Mouse (Mus musculus) spleen, adult 2 months (tissue): ENCODE measurements around the gene Cfap61. TPM values are rescaled to one million over a fixed set of nuclear protein-coding genes. Genes with fewer than 3 reads are reported as not detected.

Experiments
- DNase-seq, 2 experiments: peaks; one replicate each; pipeline versions ENCODE4 v3.0.0 to v3.0.0-alpha.2; 2012 to 2021; ENCODE audit warnings: low spot score in 2 of 2, low read depth in 1 of 2
- H3K27ac ChIP-seq: fragments of 200-500 bp; 2 replicates; pipeline ENCODE4 v1.5.1; 2012; ENCODE audit warnings: low read length, inconsistent platforms; ENCODE audit not compliant: insufficient read depth
- H3K27me3 ChIP-seq: fragments of 200-500 bp; 2 replicates; pipeline ENCODE4 v1.6.1; 2012; ENCODE audit warnings: mild to moderate bottlenecking, moderate library complexity, low read length, inconsistent platforms; ENCODE audit not compliant: control insufficient read depth, insufficient read depth
- H3K36me3 ChIP-seq: fragments of 200-500 bp; 2 replicates; pipeline ENCODE4 v1.6.1; 2012; ENCODE audit warnings: mild to moderate bottlenecking, low read length, inconsistent platforms; ENCODE audit not compliant: control insufficient read depth, insufficient read depth
- H3K4me1 ChIP-seq: fragments of 200-500 bp; 2 replicates; pipeline ENCODE4 v1.6.1; 2011; ENCODE audit warnings: inconsistent platforms; ENCODE audit not compliant: control insufficient read depth, insufficient read depth, insufficient read length
- H3K4me3 ChIP-seq: fragments of 200-500 bp; 2 replicates; pipeline ENCODE4 v1.5.1; 2011; ENCODE audit warnings: mild to moderate bottlenecking, inconsistent platforms; ENCODE audit not compliant: insufficient read depth, insufficient read length; ENCODE audit errors: extremely low read depth
- CTCF ChIP-seq: fragments of 200-500 bp; IDR thresholded peaks from 2 replicates; pipeline ENCODE4 v1.5.1; 2011; ENCODE audit warnings: mild to moderate bottlenecking, inconsistent platforms; ENCODE audit not compliant: insufficient read depth, insufficient read length, insufficient replicate concordance; ENCODE audit errors: extremely low read depth
- POLR2A ChIP-seq: fragments of 200-500 bp; IDR thresholded peaks from 2 replicates; pipeline ENCODE4 v1.6.1; 2011; ENCODE audit warnings: low read depth, low read length, inconsistent platforms
- WGBS: fragments of 180-500 bp; shearing (Covaris S2); methylation state at CpG from one replicate; pipeline ENCODE4 v1.1.7; 2018; 5-methylcytosine and 5-hydroxymethylcytosine counted together
- polyA plus RNA-seq: library from polyadenylated mRNA; depleted of rRNA; stranded (reverse); fragments of >200 nt; gene quantifications from 2 replicates; pipeline ENCODE4 v1.2.3, GENCODE M21; 2012

Gene Cfap61
- polyA plus RNA-seq, 1 experiment = 0.40 TPM

DNA sequence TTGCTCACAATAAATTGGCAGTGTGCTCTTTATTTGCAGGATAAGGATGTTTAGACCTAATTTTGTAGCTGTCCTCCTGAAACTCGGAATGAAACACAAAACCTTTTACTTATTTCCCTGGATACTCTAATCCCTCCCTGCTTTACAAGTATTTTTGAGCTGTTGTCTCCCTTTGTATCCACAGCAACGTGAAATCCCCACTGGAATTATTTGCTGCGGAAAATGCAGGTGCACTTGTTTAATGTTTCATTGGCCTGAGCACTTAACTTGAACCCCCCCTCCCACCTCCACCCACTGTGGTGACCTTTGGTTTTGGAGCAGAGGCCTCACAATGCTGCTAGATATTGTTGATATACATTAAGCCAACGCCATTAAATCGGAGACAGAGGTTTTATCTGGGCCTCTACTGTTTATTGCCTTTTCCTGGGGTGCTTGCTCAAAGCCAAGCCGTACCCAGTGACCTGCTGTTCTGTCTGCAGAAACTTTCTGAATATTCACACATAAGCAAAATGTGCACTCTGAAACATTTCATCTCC, 154.6 kb downstream of the Cfap61 start:
- no peak for DNase-seq
- no peaks in the 10 kb centered on the region for H3K4me1 ChIP-seq
- 89% methylated on average over 6 of the region's 6 CpGs for WGBS
- no peak overlapping the region for H3K27ac ChIP-seq
- no peaks in the 10 kb centered on the region for H3K27me3 ChIP-seq
- H3K4me3 ChIP-seq = no peak overlapping the region
- no peaks in the 10 kb centered on the region for H3K36me3 ChIP-seq
- no peak for TF ChIP-seq POLR2A
- no peak for TF ChIP-seq CTCF

DNA sequence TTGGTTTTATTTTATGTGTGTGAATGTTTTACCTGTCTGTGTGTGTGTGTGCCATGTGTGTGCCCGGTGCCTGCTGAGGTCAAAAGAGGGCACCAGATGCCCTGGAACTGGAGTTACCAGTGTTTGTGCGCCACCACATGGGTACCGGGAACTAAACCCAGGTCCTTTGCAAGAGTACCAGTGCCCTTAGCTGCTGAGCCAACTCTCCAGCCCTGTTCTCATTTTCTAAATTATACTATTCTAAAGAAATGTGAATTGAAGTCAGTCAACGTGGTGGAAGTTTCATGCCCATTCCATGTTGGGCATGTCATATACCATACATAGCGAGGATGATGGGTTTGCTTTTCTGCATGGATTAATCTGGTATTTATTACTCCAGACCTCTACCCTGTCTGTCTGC, 162.9 kb downstream of the Cfap61 start:
- Histone ChIP-seq H3K27ac (no peak overlapping the region), H3K36me3 (no peaks in the 10 kb centered on the region), H3K4me3 (no peak overlapping the region), H3K27me3 (no peaks in the 10 kb centered on the region), H3K4me1 (no peaks in the 10 kb centered on the region)
- DNase-seq = no peak
- no peak for TF ChIP-seq CTCF
- TF ChIP-seq POLR2A = no peak
- WGBS = 93% methylated on average over 5 of the region's 5 CpGs

DNA sequence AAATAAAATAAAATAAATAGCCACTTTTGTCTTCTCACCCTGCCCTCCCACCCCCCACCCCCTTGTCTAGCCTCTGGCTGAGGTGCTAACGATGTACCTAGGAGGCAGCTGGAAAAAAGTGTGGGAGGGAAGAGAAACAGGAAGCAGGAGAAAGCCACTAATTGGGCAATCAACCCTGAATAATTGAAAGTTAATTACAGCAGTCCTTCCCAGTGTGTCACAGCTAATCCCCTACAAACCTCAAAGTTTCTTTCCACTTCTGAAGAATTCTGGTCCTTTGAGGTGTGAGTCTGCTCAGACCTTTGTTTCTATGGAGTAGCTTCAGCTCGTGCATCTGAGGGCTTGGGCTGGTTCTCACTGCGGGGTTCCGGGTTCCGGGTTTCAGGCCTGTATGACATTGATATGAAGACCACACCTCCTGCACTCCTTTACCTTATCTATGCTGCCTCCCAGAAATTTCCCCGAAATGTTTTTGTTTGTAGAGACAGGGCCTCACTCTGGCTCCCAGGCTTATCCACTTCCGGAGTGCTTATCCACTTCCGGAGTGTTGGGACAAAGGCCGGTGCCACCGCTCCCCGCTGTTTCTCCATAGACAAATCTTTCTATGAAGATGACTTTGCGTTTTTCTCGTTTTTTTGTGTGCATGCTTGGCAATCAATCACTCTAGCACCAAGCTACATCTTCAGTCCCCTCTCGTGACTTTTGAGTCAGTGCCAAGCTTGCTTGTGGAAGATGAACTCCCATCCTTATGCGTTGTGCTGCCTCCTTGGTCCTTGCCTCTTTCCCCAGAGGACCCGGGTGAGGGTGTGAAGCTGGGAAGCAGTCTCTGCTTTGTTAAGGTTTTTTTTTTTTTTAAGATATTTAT, 164.5 kb downstream of the Cfap61 start:
- no peaks in the 10 kb centered on the region for H3K27me3 ChIP-seq
- no peaks in the 10 kb centered on the region for H3K4me1 ChIP-seq
- TF ChIP-seq POLR2A (no peak), CTCF (no peak)
- H3K27ac ChIP-seq = no peak overlapping the region
- H3K36me3 ChIP-seq = no peaks in the 10 kb centered on the region
- no peak for DNase-seq
- no peak overlapping the region for H3K4me3 ChIP-seq
- WGBS = 68% methylated on average over 16 of the region's 16 CpGs

DNA sequence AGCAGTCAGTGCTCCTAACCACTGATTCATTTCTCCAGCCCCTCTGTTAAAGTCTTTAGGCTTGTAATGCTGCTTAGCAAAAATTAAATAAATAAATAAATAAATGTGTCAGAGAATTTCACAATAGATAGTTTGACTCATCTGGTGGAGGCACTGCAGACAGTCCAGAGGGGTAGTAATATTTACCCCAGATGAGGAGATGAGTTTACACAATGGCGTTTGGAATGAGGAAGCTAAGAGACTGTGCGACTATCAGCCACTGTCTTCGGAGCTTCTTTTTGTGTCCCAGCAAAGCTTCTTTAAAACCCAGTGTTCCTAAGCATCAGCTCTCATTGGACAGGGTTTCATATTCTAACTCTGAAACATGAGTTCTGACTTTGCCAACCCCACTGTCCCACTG, 165.3 kb downstream of the Cfap61 start:
- TF ChIP-seq CTCF (no peak), POLR2A (no peak)
- H3K4me3 ChIP-seq = no peak overlapping the region
- no peaks in the 10 kb centered on the region for H3K27me3 ChIP-seq
- 89% methylated on average over 3 of the region's 3 CpGs for WGBS
- no peaks in the 10 kb centered on the region for H3K4me1 ChIP-seq
- no peak for DNase-seq
- no peaks in the 10 kb centered on the region for H3K36me3 ChIP-seq
- H3K27ac ChIP-seq = no peak overlapping the region

DNA sequence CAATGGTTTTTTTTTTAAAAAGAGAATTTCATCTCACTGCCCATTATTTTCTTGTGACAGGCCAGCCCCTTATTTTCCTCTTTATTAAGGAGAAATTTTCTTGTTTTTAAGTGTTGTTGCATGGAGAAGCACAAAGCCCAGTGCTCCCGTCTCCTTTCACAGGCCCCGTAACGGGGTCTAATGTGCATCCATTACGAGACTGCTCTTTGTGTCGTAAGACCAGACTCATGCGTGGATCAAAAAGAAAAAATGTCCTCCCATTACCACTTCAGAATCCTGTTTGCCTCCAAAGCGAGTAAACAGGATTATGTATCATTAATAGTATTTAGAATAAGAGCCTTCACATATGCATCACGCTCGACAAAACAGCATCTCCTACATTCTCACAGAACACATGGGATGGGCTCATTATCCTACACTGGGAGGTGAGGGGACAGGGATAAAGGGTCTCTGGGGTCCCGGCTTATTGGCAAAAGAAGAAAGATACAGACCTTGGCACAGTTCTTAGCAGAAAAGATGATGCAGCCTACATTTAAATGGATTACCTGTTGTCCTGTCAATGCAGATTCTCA, 166.0 kb downstream of the Cfap61 start:
- Histone ChIP-seq H3K4me3 (no peak overlapping the region), H3K27ac (no peak overlapping the region), H3K4me1 (no peaks in the 10 kb centered on the region), H3K36me3 (no peaks in the 10 kb centered on the region), H3K27me3 (no peaks in the 10 kb centered on the region)
- no peak for DNase-seq
- 93% methylated on average over 10 of the region's 10 CpGs for WGBS
- TF ChIP-seq POLR2A = no peak

DNA sequence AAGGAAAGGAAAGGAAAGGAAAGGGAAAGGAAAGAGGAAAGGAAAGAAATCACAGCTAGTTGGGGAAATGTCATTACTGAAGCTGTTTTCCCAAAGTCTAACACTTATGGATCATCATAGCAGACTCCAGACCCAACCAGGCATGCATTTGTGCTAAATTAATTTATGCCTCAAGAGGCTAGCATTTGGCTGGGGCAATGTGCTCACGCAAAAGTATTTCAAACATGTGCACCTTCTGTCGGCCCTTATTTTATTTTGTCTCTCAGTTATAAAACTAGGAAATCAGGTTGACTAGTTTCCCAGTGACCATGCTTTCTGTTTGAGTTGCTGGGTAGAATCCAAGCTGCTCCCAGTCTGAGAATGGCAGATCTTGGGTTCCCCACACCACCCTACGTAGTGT, 168.0 kb downstream of the Cfap61 start:
- H3K4me3 ChIP-seq = no peak overlapping the region
- TF ChIP-seq POLR2A = no peak
- no peak for TF ChIP-seq CTCF
- DNase-seq = no peak
- no peaks in the 10 kb centered on the region for H3K36me3 ChIP-seq
- no peaks in the 10 kb centered on the region for H3K27me3 ChIP-seq
- H3K4me1 ChIP-seq = no peaks in the 10 kb centered on the region
- 94% methylated on average over 3 of the region's 3 CpGs for WGBS
- H3K27ac ChIP-seq = no peak overlapping the region

DNA sequence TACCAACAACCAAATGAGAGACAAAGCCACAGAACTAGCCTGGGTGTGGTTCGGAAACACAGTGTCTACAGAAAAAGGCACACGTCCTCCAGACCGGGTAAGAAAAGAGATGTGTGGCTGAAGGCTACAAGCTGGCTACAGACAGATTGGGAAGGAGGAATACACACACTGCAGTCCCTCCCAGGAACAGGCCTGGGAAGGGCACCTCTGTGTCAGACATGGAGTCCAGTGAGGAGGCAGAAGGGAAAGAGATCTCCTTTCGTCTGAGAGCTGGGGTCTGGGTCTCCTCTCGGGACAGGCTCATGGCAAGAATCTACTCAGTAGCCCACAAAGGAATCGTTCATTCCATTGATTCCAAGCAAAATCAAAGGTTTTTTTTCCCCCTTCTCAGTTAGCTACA, 170.8 kb downstream of the Cfap61 start:
- H3K4me1 ChIP-seq = no peaks in the 10 kb centered on the region
- 88% methylated on average over 6 of the region's 6 CpGs for WGBS
- no peak overlapping the region for H3K4me3 ChIP-seq
- H3K27me3 ChIP-seq = no peaks in the 10 kb centered on the region
- H3K27ac ChIP-seq = no peak overlapping the region
- no peak for DNase-seq
- H3K36me3 ChIP-seq = no peaks in the 10 kb centered on the region
- TF ChIP-seq CTCF = no peak
- TF ChIP-seq POLR2A = no peak
